Mouse (Mus musculus) myocyte (in vitro differentiated cells): Measurements from ENCODE around the gene Mtfr1l. TPM values are rescaled to one million over a fixed set of nuclear protein-coding genes. Genes with fewer than 3 reads are reported as not detected.

Experiments used
- H3K27me3 ChIP-seq: one replicate; pipeline ENCODE4 v1.6.1; 2011; ENCODE audit not compliant: control insufficient read depth, insufficient read depth, insufficient read length
- H3K36me3 ChIP-seq: one replicate; pipeline ENCODE4 v1.6.1; 2011; ENCODE audit not compliant: control insufficient read depth, insufficient read depth
- H3K4me2 ChIP-seq: one replicate; pipeline ENCODE4 v1.6.1; 2011; ENCODE audit warnings: low read depth, control low read depth
- H3K4me3 ChIP-seq: one replicate; pipeline ENCODE4 v1.5.1; 2011; ENCODE audit warnings: mild to moderate bottlenecking, control low read depth, moderate library complexity
- H3K79me2 ChIP-seq: one replicate; pipeline ENCODE4 v1.6.1; 2011; ENCODE audit not compliant: control insufficient read depth, insufficient read depth
- H3ac ChIP-seq: one replicate; pipeline ENCODE4 v1.6.1; 2011; ENCODE audit not compliant: control insufficient read depth, insufficient read length
- CEBPB ChIP-seq: IDR thresholded peaks from 2 replicates; pipeline ENCODE4 v1.6.1; 2011; ENCODE audit warnings: mild to moderate bottlenecking, moderate library complexity; ENCODE audit not compliant: poor library complexity, insufficient read depth, severe bottlenecking
- E2F4 ChIP-seq: IDR thresholded peaks from one replicate; pipeline ENCODE4 v1.6.1; 2011; ENCODE audit warnings: mild to moderate bottlenecking, control low read depth, moderate library complexity; ENCODE audit not compliant: insufficient read depth
- MAX ChIP-seq: IDR thresholded peaks from one replicate; pipeline ENCODE4 v1.6.1; 2011; ENCODE audit warnings: low read depth, mild to moderate bottlenecking, control low read depth
- MYOD1 ChIP-seq, 3 experiments: IDR thresholded peaks; one replicate each; pipeline ENCODE4 v1.6.1; 2011; ENCODE audit warnings: control low read depth in 2 of 3, low read depth in 2 of 3, mild to moderate bottlenecking in 2 of 3, moderate library complexity in 1 of 3; ENCODE audit not compliant: insufficient read length in 2 of 3, control insufficient read depth in 1 of 3
- MYOG ChIP-seq, 3 experiments: IDR thresholded peaks; one replicate each; pipeline ENCODE4 v1.6.1; 2011; ENCODE audit warnings: control low read depth in 2 of 3, low read depth in 2 of 3, mild to moderate bottlenecking in 2 of 3; ENCODE audit not compliant: insufficient read length in 2 of 3, control insufficient read depth in 1 of 3, insufficient read depth in 1 of 3
- POLR2A ChIP-seq: IDR thresholded peaks from one replicate; pipeline ENCODE4 v1.6.1; 2011; ENCODE audit warnings: low read depth, mild to moderate bottlenecking, control low read depth, moderate library complexity; ENCODE audit not compliant: insufficient read length
- POLR2AphosphoS2 ChIP-seq: IDR thresholded peaks from one replicate; pipeline ENCODE4 v1.6.1; 2011; ENCODE audit warnings: low read depth, control low read depth; ENCODE audit not compliant: insufficient read length
- REST ChIP-seq: IDR thresholded peaks from one replicate; pipeline ENCODE4 v1.6.1; 2011; ENCODE audit warnings: mild to moderate bottlenecking, control low read depth, moderate library complexity; ENCODE audit not compliant: insufficient read depth, insufficient read length
- SRF ChIP-seq: IDR thresholded peaks from one replicate; pipeline ENCODE4 v1.6.1; 2011; ENCODE audit warnings: low read depth; ENCODE audit not compliant: control insufficient read depth, insufficient read length
- TCF12 ChIP-seq: IDR thresholded peaks from one replicate; pipeline ENCODE4 v1.6.1; 2011; ENCODE audit warnings: mild to moderate bottlenecking, control low read depth; ENCODE audit not compliant: poor library complexity, insufficient read depth, severe bottlenecking
- TCF3 ChIP-seq: IDR thresholded peaks from one replicate; pipeline ENCODE4 v1.6.1; 2011; ENCODE audit warnings: low read depth, control low read depth; ENCODE audit not compliant: insufficient read length
- USF1 ChIP-seq: IDR thresholded peaks from one replicate; pipeline ENCODE4 v1.6.1; 2011; ENCODE audit warnings: low read depth, mild to moderate bottlenecking, control low read depth, moderate library complexity
- polyA plus RNA-seq: library from polyadenylated mRNA; unstranded; fragments of >200 nt; fragmentation: generic; extraction: Trizol; gene quantifications from one replicate; pipeline ENCODE4 v1.2.1, GENCODE M21; 2012; ENCODE audit warnings: missing spikeins

Mtfr1l gene
- polyA plus RNA-seq, 1 experiment = 92.0 TPM

DNA sequence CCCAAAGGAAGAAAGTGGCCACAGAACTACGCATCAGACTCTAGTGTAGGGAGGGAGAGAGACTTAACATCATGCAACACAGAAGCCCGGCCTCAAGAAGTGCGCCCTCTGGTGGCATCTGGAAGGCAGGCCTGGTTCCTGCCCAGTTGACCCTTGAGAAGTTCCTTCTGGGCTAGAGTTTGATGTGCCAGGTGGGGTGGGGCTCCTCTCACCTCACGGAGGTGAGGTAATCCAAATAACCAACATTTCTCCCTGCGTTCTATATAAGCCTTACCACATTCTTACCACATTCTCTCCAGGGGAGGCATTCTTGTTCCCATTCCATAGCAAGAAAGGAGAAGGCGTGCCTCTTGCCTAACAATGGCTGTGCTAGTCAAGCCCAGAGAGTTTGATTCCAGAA is 54.3 kb downstream of the Mtfr1l start:
- Histone ChIP-seq H3K4me3 (no peak overlapping the region), H3K4me2 (no peak overlapping the region), H3K27me3 (no peaks in the 10 kb centered on the region), H3K79me2 (no peaks in the 10 kb centered on the region), H3ac (no peak overlapping the region), H3K36me3 (no peaks in the 10 kb centered on the region)
- TF ChIP-seq POLR2AphosphoS2 (no peak), REST (no peak), CEBPB (no peak), MYOG (IDR thresholded peaks at IDR 0.05; ENCODE audit: control insufficient read depth in 1 of 3, insufficient read depth in 1 of 3, insufficient read length in 2 of 3, low read depth in 2 of 3) (no peak), TCF12 (no peak)

DNA sequence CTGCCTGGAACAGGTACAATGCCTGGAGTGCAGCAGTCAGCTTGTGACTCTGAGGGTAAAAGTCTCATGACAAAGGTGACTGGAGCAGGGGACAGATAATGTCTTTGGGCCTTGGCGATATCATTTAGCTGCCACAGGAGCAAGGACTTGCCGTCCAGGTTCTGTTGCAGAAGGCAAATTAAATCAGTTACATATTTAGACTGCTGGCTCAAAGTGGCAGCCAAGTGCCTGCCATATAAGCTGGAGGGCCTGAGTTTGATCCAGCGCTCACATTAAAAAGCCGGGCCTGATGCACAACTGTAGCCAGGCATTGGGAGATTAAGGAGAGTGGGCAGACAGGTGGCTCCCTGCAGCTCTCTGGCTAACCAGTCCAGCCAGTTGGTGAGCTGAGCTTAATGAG is 55.3 kb downstream of the Mtfr1l start:
- no peak overlapping the region for H3K4me3 ChIP-seq
- no peaks in the 10 kb centered on the region for H3K79me2 ChIP-seq
- no peak for TF ChIP-seq TCF12
- TF ChIP-seq CEBPB = no peak
- no peak for TF ChIP-seq E2F4
- TF ChIP-seq POLR2A = no peak
- TF ChIP-seq POLR2AphosphoS2 = no peak
- no peak for TF ChIP-seq REST
- no peak for TF ChIP-seq TCF3
- no peak for TF ChIP-seq USF1
- TF ChIP-seq SRF = no peak
- TF ChIP-seq MYOD1 (IDR thresholded peaks at IDR 0.05; ENCODE audit: control insufficient read depth in 1 of 3, insufficient read length in 2 of 3, low read depth in 2 of 3) = no peak
- no peak for TF ChIP-seq MYOG (IDR thresholded peaks at IDR 0.05; ENCODE audit: control insufficient read depth in 1 of 3, insufficient read depth in 1 of 3, insufficient read length in 2 of 3, low read depth in 2 of 3)
- no peak for TF ChIP-seq MAX
- H3K36me3 ChIP-seq = no peaks in the 10 kb centered on the region
- no peak overlapping the region for H3ac ChIP-seq
- no peak overlapping the region for H3K4me2 ChIP-seq
- H3K27me3 ChIP-seq = no peaks in the 10 kb centered on the region

DNA sequence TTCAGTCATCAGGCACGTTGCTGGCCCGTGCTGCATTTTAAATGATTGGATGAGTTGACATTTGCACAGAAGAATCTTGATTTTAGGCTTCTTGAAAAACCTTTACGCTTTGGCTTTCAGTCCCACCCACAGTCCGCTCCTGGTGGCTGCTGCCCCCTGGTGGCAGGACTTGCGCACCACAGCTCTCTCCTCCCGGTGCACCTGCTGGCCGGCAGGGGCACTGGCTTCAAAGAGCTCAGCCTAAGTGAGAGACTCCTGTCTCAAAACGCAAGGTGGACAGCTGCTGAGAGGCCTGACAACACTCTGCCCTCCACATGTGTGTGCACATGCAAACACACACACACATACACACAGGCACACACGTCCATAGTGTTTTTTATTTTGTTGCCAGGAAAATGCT is 57.2 kb downstream of the Mtfr1l start:
- Histone ChIP-seq H3K4me2 (no peak overlapping the region), H3K4me3 (no peak overlapping the region), H3ac (no peak overlapping the region), H3K36me3 (no peaks in the 10 kb centered on the region), H3K27me3 (no peaks in the 10 kb centered on the region), H3K79me2 (no peaks in the 10 kb centered on the region)
- TF ChIP-seq POLR2AphosphoS2 (no peak), MYOG (IDR thresholded peaks at IDR 0.05; ENCODE audit: control insufficient read depth in 1 of 3, insufficient read depth in 1 of 3, insufficient read length in 2 of 3, low read depth in 2 of 3) (peak in 1 of 3 experiments; percentile 67), POLR2A (no peak), SRF (no peak), USF1 (no peak), CEBPB (no peak), TCF3 (no peak), MYOD1 (IDR thresholded peaks at IDR 0.05; ENCODE audit: control insufficient read depth in 1 of 3, insufficient read length in 2 of 3, low read depth in 2 of 3) (peak in 1 of 3 experiments; percentile 70)

- H3K79me2 ChIP-seq = no peaks in the 10 kb centered on the region
- H3K36me3 ChIP-seq = no peaks in the 10 kb centered on the region
- H3K27me3 ChIP-seq = no peaks in the 10 kb centered on the region
- no peak overlapping the region for H3K4me3 ChIP-seq
- no peak overlapping the region for H3K4me2 ChIP-seq
- no peak for TF ChIP-seq E2F4
- TF ChIP-seq REST = no peak
- TF ChIP-seq MAX = no peak
- no peak for TF ChIP-seq TCF3
- TF ChIP-seq CEBPB = no peak
- TF ChIP-seq POLR2A = no peak
- no peak for TF ChIP-seq POLR2AphosphoS2
- TF ChIP-seq USF1 = no peak
- TF ChIP-seq MYOG (IDR thresholded peaks at IDR 0.05; ENCODE audit: control insufficient read depth in 1 of 3, insufficient read depth in 1 of 3, insufficient read length in 2 of 3, low read depth in 2 of 3) = no peak
- TF ChIP-seq MYOD1 (IDR thresholded peaks at IDR 0.05; ENCODE audit: control insufficient read depth in 1 of 3, insufficient read length in 2 of 3, low read depth in 2 of 3) = no peak
- no peak for TF ChIP-seq TCF12
- no peak for TF ChIP-seq SRF
- H3ac ChIP-seq = no peak overlapping the region
Observed at GRCm38 (mm10) chr4:134476899-134477298, 58.3 kb downstream of the Mtfr1l start.

Other genes starting within 250 kb of the Mtfr1l start
- 1.6 TPM for gene Pdik1l, start 247.5 kb downstream of the Mtfr1l start, polyA plus RNA-seq
- gene Trim63, start 220.3 kb downstream of the Mtfr1l start, polyA plus RNA-seq = 29.1 TPM
- gene Slc30a2, start 192.2 kb downstream of the Mtfr1l start, polyA plus RNA-seq = 0.35 TPM
- 22.4 TPM for gene Extl1, start 151.5 kb downstream of the Mtfr1l start, polyA plus RNA-seq
- gene Pafah2, start 139.1 kb downstream of the Mtfr1l start, polyA plus RNA-seq = 7.1 TPM
- gene Stmn1, start 67.1 kb downstream of the Mtfr1l start, polyA plus RNA-seq = 213 TPM
- gene Paqr7, start 38.7 kb downstream of the Mtfr1l start, polyA plus RNA-seq = 9.5 TPM
- gene Aunip, start 24.4 kb downstream of the Mtfr1l start, polyA plus RNA-seq = 2.3 TPM
- gene Selenon, start 16.8 kb upstream of the Mtfr1l start, polyA plus RNA-seq = 35.7 TPM
- gene Man1c1, start 168.9 kb upstream of the Mtfr1l start, polyA plus RNA-seq = 11.3 TPM
- gene Ldlrap1, start 232.6 kb upstream of the Mtfr1l start, polyA plus RNA-seq = 19.0 TPM